Mouse (Mus musculus): ENCODE results near the gene Nusap1.
A peak's percentile ranks its signal among the peaks of the same experiment; 100 is the strongest.
"Not testable (repeated sequence)": the region's sequence is repeated elsewhere in the genome, so short reads cannot be mapped to it uniquely, and the experiment has no call there.

Gene Nusap1

DNA sequence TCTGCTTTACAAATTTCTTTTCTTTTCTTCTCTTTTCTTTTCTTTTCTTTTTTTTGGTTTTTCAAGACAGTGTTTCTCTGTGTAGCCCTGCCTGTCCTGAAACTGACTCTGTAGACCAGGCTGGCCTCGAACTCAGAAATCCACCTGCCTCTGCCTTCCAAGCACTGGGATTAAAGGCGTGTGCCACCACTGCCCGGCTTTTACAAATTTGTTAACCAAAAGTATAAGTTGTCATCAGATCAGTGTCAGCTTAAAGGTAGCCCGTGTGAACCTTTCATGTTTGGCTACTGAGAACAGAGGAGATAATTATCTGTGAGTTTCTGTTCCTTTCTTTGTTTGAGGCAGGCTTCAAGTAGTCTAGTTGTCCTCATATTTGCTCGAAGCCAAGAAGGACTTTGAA lies 26.2 kb downstream of the Nusap1 start:
- DNase-seq (ENCODE audit: low spot score): no peak

DNA sequence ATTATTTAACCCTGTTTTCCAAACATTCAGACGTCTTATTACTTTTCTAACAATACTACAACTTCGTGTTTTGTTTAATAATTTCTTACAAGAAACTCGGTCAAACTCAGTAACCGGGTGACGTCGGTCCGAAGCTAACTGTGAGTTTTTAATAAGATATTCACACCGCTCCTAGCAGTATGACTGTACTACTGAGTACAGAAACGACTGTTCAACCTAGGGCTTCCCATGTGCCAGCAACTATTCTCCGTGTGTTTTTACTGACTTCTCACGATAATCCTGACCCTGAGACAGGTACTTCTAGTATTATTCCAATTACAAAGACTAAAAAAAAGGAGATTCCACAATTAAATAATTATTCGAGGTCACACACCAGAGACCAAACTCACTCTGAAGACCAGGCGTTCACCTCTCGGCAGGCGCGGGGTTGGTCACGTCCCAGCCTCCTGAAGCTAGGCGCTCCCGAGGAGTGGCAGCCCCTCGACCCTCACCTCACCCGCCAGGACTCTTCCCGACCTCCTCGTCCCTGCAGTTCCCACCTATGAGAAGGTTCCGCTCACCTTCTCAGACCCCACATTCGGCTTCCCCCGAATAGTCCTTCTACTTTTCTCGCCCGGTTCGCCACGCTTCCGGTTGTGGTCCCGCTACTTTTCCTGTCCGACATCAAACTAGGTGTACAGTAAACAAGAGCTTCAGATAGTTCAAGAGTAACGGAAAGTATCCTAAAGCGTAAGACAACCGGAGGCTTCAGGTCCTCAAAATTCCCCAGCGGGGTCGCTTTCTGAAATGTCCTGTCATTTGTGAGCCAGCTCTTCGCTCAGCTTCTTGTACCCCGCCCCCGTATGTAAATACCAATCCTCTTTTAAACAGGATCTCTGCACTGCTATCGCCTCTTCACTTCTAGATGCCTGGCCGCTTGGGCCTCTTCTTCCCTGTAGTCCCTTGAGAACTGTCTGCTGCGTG lies 44.4 kb downstream of the Nusap1 start, which contains the start of gene Ndufaf1:
Gene Ndufaf1 (minus strand): TSS at position 608 of the 963 bp plus-strand sequence.
- DNase-seq (ENCODE audit: low spot score): peak; percentile 78

DNA sequence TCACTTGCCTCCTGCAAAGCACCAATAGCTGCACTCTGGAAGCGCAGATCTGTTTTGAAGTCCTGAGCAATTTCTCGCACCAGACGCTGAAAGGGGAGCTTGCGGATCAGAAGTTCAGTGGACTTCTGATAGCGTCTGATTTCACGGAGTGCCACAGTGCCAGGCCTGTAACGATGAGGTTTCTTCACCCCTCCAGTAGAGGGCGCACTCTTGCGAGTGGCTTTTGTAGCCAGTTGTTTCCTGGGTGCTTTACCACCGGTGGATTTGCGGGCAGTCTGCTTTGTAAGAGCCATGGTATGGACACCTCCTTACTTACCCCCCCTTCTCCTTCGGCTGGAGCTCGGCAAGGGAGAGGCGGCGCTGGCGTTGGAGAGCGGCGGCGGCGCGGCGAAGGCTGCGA lies 47.6 kb downstream of the Nusap1 start:
- not testable (repeated sequence) for DNase-seq (ENCODE audit: low spot score)

DNA sequence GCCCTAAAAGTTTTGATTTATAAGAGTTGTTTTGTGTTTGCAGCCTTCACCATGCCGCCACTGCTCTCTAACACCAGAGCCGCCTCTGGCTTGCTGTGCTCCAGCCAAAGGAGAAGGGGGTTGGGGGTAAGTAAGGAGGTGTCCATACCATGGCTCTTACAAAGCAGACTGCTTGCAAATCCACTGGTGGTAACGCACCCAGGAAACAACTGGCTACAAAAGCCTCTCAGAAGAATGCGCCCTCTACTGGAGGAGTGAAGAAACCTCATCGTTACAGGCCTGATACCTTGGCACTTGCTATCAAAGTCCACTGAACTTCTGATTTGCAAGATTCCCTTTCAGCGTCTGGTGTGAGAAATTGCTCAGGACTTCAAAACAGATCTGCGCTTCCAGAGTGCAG lies 50.9 kb downstream of the Nusap1 start:
- DNase-seq (ENCODE audit: low spot score): no peak

DNA sequence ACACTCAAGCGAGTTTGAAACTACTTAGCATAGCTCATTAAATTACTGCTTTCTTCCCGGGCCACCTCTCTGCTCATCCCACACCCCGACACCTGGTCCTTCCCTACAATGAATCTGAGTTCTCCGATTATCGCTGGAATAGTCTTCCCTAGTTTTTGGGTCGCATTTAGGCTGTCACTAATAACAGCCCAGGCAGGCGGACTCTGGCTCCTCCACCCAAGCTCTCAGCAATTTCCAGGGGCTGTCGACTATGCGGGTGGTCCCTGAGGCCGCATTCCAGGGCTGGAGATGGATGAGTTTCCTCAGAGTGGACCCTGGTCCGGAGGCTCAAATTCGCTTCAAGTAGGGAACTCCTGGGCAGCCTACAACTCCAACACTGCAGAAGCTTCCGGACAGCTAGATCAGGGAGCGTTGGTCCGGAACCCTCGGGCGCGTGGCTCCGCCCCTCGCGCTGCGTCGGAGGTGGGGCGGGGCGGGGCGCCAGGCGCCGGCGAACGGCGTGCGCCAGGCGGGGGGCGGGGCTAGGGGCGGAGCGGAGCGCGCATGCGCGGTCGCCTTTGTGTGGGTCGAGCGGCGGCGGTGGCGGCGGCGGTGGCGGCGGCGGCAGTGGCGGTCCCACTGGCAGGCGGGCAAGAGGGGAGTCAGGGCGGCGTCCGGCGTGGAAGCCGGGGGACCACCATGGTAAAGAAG lies 56.6 kb downstream of the Nusap1 start, which contains the start of gene Rtf1:
Gene Rtf1 (plus strand): TSS at position 544 of the 690 bp plus-strand sequence.
- peak; percentile 99 for DNase-seq (ENCODE audit: low spot score)

DNA sequence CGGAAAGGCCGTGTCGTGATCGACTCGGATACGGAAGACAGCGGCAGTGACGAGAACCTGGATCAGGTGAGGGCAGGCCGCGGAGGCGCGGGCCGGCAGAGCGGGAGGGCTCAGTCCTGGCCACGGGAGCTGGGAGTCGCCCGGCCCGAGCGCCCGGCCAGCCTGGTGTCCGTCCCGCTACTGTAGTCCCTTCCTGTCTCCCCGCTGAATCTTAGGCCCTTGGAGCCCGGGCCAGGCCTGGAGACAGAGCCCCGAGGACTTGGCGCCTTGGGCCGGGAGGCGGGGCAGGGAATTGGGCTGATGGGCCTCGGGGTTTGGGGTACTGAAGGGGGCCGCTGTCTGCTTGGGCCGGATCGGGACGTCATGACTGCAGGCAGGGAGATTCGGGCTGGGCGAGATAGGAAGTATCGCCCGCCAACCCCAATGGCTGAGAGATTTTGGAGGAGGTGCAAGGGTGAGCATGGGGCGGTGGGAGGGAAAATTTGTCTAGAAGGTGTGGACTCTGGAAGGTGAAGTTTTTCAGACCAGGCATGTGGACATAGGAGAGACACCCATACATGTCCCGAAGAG lies 57.2 kb downstream of the Nusap1 start:
- peak; percentile 74 for DNase-seq (ENCODE audit: low spot score)

DNA sequence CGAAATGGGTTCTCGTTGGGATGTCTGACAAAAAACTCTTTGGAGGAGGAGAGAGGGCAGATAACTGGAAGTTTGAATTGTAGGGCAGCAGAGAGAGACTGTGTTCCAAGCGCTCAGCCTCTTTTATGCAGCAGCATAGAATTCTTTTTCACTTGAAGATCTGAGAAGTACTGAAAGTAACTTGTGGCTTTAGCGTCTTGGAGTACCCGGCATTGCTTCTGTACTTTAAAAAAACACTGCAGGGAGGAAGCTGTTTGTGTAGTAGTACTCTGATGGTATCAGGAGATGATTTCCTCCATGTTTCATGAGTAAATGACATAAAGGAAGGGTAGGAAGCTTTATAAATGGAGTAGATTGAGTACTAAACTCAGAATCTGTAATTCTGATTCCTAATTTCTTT lies 57.7 kb downstream of the Nusap1 start:
- DNase-seq (ENCODE audit: low spot score): no peak

DNA sequence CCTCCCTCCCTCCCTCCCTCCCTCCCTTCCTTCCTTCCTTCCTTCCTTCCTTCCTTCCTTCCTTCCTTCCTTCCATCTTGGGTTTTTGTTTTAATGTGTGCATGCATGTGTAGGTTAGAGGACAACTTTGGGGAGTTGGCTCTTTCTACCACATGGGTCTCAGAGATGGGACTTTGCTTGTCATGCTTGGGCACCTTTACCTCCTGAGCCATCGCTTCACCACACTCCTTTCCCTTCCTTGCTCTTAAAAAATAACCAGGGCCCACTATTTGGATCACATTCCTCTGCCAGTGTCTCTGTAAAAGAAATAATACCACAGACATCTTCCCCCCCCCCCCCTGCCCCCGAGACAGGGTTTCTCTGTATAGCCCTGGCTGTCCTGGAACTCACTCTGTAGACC lies 65.6 kb downstream of the Nusap1 start:
- no peak for DNase-seq (ENCODE audit: low spot score)

DNA sequence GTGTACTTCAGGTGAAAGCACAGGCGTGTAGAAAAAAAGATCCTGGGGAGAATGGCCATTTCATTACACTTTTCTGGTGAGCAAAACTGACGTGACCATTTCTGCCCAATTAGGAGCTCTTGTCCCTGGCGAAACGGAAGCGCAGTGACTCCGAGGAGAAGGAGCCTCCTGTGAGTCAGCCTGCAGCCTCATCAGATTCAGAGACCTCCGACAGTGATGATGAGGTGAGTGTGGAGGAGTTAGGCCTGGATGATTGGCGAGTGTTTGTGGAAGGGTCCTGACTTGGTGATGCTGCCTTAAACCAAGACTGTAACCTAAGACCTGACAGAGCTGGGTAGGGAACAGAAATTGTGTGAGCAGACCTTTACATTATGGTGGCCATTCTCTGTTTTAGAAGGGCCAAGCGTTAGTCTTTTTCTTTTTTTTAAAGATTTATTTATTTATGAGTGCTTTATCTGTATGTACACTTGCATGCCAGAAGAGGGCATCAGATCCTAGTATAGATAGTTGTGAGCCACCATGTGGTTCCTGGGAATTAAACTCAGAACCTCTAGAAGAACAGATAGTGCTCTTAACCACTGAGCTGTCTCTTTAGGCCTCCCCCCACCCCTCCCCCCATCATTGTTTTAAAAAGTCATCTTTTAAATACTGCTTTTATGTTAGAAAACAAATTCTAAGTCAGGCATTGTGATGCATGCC lies 74.1 kb downstream of the Nusap1 start:
- no peak for DNase-seq (ENCODE audit: low spot score)

DNA sequence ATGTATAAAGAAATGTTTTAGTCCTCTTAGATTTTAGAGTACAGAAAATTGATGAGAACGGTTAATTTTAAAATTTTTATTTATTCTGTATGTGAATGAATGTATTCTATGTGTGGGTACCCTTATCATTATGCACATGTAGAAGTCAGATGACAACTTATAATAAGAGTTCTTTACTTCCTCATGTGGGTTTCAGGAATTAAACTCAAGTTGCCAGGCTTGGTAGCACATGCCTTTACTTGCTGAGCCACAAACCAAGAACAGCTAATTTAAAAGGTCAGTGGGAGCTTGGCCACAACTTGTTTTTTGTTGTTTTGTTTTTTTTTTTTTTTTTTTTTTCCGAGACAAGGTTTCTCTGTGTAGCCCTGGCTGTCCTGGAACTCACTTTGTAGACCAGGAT lies 76.7 kb downstream of the Nusap1 start:
- DNase-seq (ENCODE audit: low spot score): no peak

DNA sequence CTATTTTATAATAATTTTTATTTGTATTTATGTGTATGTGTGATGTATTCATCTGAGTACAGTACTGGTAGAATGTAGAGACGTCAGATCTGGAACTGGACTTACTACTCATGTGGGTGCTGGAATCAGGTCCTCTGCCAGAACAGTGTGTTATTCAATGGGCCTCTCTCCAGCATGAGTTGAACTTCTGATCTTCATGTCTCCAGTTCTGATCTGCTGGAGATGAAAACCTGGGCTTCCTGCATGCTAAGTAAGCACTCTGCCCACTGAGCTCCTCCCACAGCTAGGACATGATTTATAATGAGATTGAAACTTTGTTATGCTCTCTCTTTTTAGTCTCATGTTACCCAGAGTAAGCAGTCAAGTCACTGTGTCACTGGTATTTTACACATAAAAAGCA lies 78.0 kb downstream of the Nusap1 start:
- no peak for DNase-seq (ENCODE audit: low spot score)

DNA sequence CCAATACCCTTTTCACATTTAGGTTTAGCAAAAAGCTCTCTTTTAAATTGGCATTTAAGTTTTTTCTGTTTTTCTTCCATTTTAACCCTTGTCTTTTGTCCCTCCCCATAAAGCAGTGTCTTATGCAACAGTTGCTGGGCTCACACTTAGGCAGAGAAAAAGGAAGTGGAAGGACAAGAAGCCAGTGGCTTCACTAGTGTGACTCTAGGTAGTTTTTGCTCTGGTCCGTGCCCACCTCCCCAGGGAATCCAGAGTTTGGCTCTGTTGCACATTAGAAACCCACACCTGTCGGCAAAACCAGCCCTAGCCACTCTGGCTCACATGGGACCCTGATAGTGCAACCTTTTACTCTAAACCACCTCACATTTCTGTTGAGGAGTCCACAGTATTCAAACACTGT lies 80.4 kb downstream of the Nusap1 start:
- DNase-seq (ENCODE audit: low spot score): no peak

DNA sequence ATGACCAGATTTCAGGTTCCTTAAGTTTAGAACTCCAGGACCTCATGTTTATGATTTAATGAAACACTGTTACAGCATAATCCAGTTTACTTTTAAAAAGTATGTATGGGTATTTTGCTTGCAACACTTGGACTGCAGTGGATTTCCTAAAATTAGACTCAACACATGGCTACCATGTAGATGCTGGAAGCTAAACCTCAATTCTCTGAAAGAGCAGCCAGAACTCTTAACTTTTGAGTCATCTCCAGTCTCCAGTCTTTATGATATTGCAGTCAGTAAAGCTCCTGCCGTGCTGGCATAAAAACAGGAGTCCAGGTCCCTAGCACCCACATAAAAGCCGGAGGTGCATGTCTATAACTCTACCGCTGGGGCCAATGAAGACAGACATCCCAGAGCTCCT lies 81.9 kb downstream of the Nusap1 start:
- DNase-seq (ENCODE audit: low spot score): no peak
